Mouse (Mus musculus) frontal cortex, adult 2 months (tissue): ENCODE results near the gene Rgma. TPM values are rescaled to one million over a fixed set of nuclear protein-coding genes. Genes with fewer than 3 reads are reported as not detected.

Experiments
- DNase-seq, 2 experiments: peaks; one replicate each; pipeline ENCODE4 v3.0.0; 2022; ENCODE audit warnings: low spot score in 1 of 2; ENCODE audit errors: extremely low spot score in 1 of 2
- polyA plus RNA-seq: library from polyadenylated mRNA; depleted of rRNA; stranded (reverse); fragments of >200 nt; gene quantifications from 2 replicates; pipeline ENCODE4 v1.2.3, GENCODE M21; 2012

Rgma gene
- polyA plus RNA-seq, 1 experiment, result 31.7 TPM

GRCm38 (mm10) chr7:73369992-73370391, 5.3 kb upstream of the Rgma start:
- DNase-seq, result no peak

GRCm38 (mm10) chr7:73371587-73372321, 3.6 kb upstream of the Rgma start:
- DNase-seq, result no peak

- peak in 1 of 2 experiments; percentile 83 for DNase-seq
Observed at GRCm38 (mm10) chr7:73372352-73372970, 2.8 kb upstream of the Rgma start.

GRCm38 (mm10) chr7:73374727-73375126, 582 bp upstream of the Rgma start:
- no peak for DNase-seq

GRCm38 (mm10) chr7:73376101-73377001, 1.0 kb downstream of the Rgma start:
- peak; percentile 77 to 95 for DNase-seq

GRCm38 (mm10) chr7:73377307-73377706, 2.0 kb downstream of the Rgma start:
- no peak for DNase-seq

- DNase-seq, result no peak
Observed at GRCm38 (mm10) chr7:73378034-73378433, 2.7 kb downstream of the Rgma start.

- no peak for DNase-seq
Observed at GRCm38 (mm10) chr7:73382843-73383242, 7.5 kb downstream of the Rgma start.

GRCm38 (mm10) chr7:73388866-73389265, 13.6 kb downstream of the Rgma start:
- no peak for DNase-seq

- DNase-seq, result no peak
Observed at GRCm38 (mm10) chr7:73389419-73389818, 14.1 kb downstream of the Rgma start.

- no peak for DNase-seq
Observed at GRCm38 (mm10) chr7:73389871-73390294, 14.6 kb downstream of the Rgma start.

- DNase-seq, result no peak
Observed at GRCm38 (mm10) chr7:73390426-73391001, 15.2 kb downstream of the Rgma start.

- DNase-seq, result peak in 1 of 2 experiments; percentile 78
Observed at GRCm38 (mm10) chr7:73391002-73391517, 15.8 kb downstream of the Rgma start.

GRCm38 (mm10) chr7:73391518-73392321, 16.4 kb downstream of the Rgma start:
- no peak for DNase-seq

GRCm38 (mm10) chr7:73392359-73392758, 17.1 kb downstream of the Rgma start:
- no peak for DNase-seq

- no peak for DNase-seq
Observed at GRCm38 (mm10) chr7:73393307-73394012, 18.2 kb downstream of the Rgma start.

- no peak for DNase-seq
Observed at GRCm38 (mm10) chr7:73394013-73394409, 18.7 kb downstream of the Rgma start.

- peak in 1 of 2 experiments; percentile 71 for DNase-seq
Observed at GRCm38 (mm10) chr7:73398319-73398718, 23.0 kb downstream of the Rgma start.

GRCm38 (mm10) chr7:73398806-73399442, 23.6 kb downstream of the Rgma start:
- DNase-seq, result no peak
